Mouse (Mus musculus) Patski (cell line): ENCODE results near the gene Rpp14. TPM values are rescaled to one million over a fixed set of nuclear protein-coding genes. Genes with fewer than 3 reads are reported as not detected.
A peak's percentile ranks its signal among the peaks of the same experiment; 100 is the strongest.
"Not testable (repeated sequence)": the region's sequence is repeated elsewhere in the genome, so short reads cannot be mapped to it uniquely, and the experiment has no call there.

Experiments used
- ATAC-seq: fragments of 100-300 bp; one replicate; pipeline ENCODE4 v1.8.0; 2021
- CTCF ChIA-PET: fragments of 350-600 bp; sonication (Branson Sonifier 250); formaldehyde crosslinking; loops from one replicate; lab custom pipeline; 2022; ENCODE audit warnings: inconsistent platforms; lab: Charles Lee
- POLR2A ChIA-PET: fragments of 350-600 bp; sonication (Branson Sonifier 250); formaldehyde crosslinking; loops from one replicate; lab custom pipeline; 2022; ENCODE audit warnings: antibody characterized with exemption, inconsistent platforms; lab: Charles Lee
- DNase-seq: peaks from one replicate; pipeline ENCODE4 v3.0.0-alpha.2; 2011; ENCODE audit warnings: low read depth, low spot score
- H3K27me3 ChIP-seq: fragments of 371-371 bp; one replicate; pipeline ENCODE4 v1.5.1; 2021
- CTCF ChIP-seq: fragments of 100-300 bp; IDR thresholded peaks from one replicate; pipeline ENCODE4 v1.5.1; 2021
- in situ Hi-C: fragments of 300-500 bp; cut with MboI; formaldehyde crosslinking; loops from 3 replicates; pipeline ENCODE4 v1.11.1; 2018; ENCODE audit warnings: low pct_unique_long_range_greater_than_20kb, mixed read lengths
- polyA plus RNA-seq: library from polyadenylated mRNA; unstranded; gene quantifications from one replicate; pipeline ENCODE4 v1.2.3, GENCODE M21; 2021

Gene Rpp14
- polyA plus RNA-seq, 1 experiment from 2014 or later = 28.7 TPM

- ATAC-seq = no peak
Observed at GRCm38 (mm10) chr14:8123141-8123540, 43.0 kb downstream of the Rpp14 start.

GRCm38 (mm10) chr14:8123611-8124010 lies 43.4 kb downstream of the Rpp14 start:
- ATAC-seq, POLR2A ChIA-PET, DNase-seq, in situ Hi-C loops, H3K27me3 ChIP-seq: not testable (repeated sequence)
- CTCF ChIA-PET = interaction anchor here (1.2 to 1.7 kb wide), 4 partner anchors 12 to 19 kb away, joined by 3 to 4 read pairs (median 3); no protein-coding TSS in a partner anchor

More at GRCm38 (mm10) chr14:8123141-8123540, 43.0 kb downstream of the Rpp14 start:
- CTCF ChIA-PET = interaction anchor here (1.2 to 1.7 kb wide), 5 partner anchors 9 to 20 kb away, joined by 3 to 4 read pairs (median 3); no protein-coding TSS in a partner anchor
- POLR2A ChIA-PET = interaction anchor here (0.6 kb wide), 1 partner anchor 19 kb away, joined by 3 read pairs; no protein-coding TSS in a partner anchor
- TF ChIP-seq CTCF = no peak
- no peaks in the 10 kb centered on the region for H3K27me3 ChIP-seq
- in situ Hi-C loops = no loop called here
- DNase-seq = no peak

- POLR2A ChIA-PET = no interaction called here
- ATAC-seq = no peak
- TF ChIP-seq CTCF = no peak
- no peak for DNase-seq
- H3K27me3 ChIP-seq = no peaks in the 10 kb centered on the region
- in situ Hi-C loops = no loop called here
- CTCF ChIA-PET = interaction anchor here (1.4 to 1.7 kb wide), 2 partner anchors 12 to 19 kb away, joined by 3 to 4 read pairs; no protein-coding TSS in a partner anchor
Observed at GRCm38 (mm10) chr14:8124046-8124881, 44.1 kb downstream of the Rpp14 start.

GRCm38 (mm10) chr14:8127971-8128370 lies 47.8 kb downstream of the Rpp14 start:
- ChIA-PET CTCF (no interaction called here), POLR2A (no interaction called here)
- no peak for ATAC-seq
- in situ Hi-C loops = no loop called here
- DNase-seq = no peak
- TF ChIP-seq CTCF = no peak
- no peaks in the 10 kb centered on the region for H3K27me3 ChIP-seq

- ATAC-seq (no peak), DNase-seq (no peak)
- H3K27me3 ChIP-seq = no peaks in the 10 kb centered on the region
- ChIA-PET CTCF (no interaction called here), POLR2A (no interaction called here)
- in situ Hi-C loops = no loop called here
- TF ChIP-seq CTCF = no peak
Observed at GRCm38 (mm10) chr14:8132789-8133188, 52.6 kb downstream of the Rpp14 start.

- no peaks in the 10 kb centered on the region for H3K27me3 ChIP-seq
- no peak for TF ChIP-seq CTCF
- ChIA-PET POLR2A (interaction anchor here (1.2 kb wide), 1 partner anchor 32 kb away, joined by 4 read pairs; no protein-coding TSS in a partner anchor), CTCF (interaction anchor here (0.8 to 1.8 kb wide), 5 partner anchors 9 to 48 kb away, joined by 3 to 4 read pairs (median 4); no protein-coding TSS in a partner anchor)
- in situ Hi-C loops = no loop called here
- DNase-seq = no peak
- no peak for ATAC-seq
Observed at GRCm38 (mm10) chr14:8134234-8134633, 54.1 kb downstream of the Rpp14 start.

- in situ Hi-C loops = no loop called here
- TF ChIP-seq CTCF = no peak
- H3K27me3 ChIP-seq = no peaks in the 10 kb centered on the region
- ChIA-PET CTCF (interaction anchor here (1.2 to 1.8 kb wide), 3 partner anchors 17 to 21 kb away, joined by 3 to 4 read pairs (median 4); no protein-coding TSS in a partner anchor), POLR2A (interaction anchor here (1.2 kb wide), 1 partner anchor 33 kb away, joined by 4 read pairs; no protein-coding TSS in a partner anchor)
- DNase-seq (peak; percentile 48), ATAC-seq (peak; percentile 92)
Observed at GRCm38 (mm10) chr14:8135130-8135529, 55.0 kb downstream of the Rpp14 start.

- ATAC-seq = no peak
- in situ Hi-C loops = no loop called here
- POLR2A ChIA-PET = no interaction called here
- CTCF ChIA-PET = no interaction called here
- H3K27me3 ChIP-seq = no peaks in the 10 kb centered on the region
- DNase-seq = no peak
- TF ChIP-seq CTCF = no peak
Observed at GRCm38 (mm10) chr14:8139724-8140710, 59.9 kb downstream of the Rpp14 start.

- TF ChIP-seq CTCF = no peak
- ChIA-PET POLR2A (no interaction called here), CTCF (interaction anchor here (1.1 to 1.4 kb wide), 5 partner anchors 11 to 24 kb away, joined by 3 to 4 read pairs (median 3); no protein-coding TSS in a partner anchor)
- H3K27me3 ChIP-seq = no peaks in the 10 kb centered on the region
- no peak for DNase-seq
- in situ Hi-C loops = no loop called here
- ATAC-seq = no peak
Observed at GRCm38 (mm10) chr14:8141131-8141530, 61.0 kb downstream of the Rpp14 start.

Other genes starting within 250 kb of the Rpp14 start
- not detected for gene Gm45521, start 123.1 kb upstream of the Rpp14 start, polyA plus RNA-seq
- gene Dnase1l3, start 85.8 kb upstream of the Rpp14 start, polyA plus RNA-seq = 0.44 TPM
- 26.9 TPM for gene Abhd6, start 77.5 kb upstream of the Rpp14 start, polyA plus RNA-seq
- gene Pxk, start 17.8 kb downstream of the Rpp14 start, polyA plus RNA-seq = 67.3 TPM
- 217 TPM for gene Pdhb, start 92.7 kb downstream of the Rpp14 start, polyA plus RNA-seq
- 43.9 TPM for gene Kctd6, start 133.8 kb downstream of the Rpp14 start, polyA plus RNA-seq
- 0.53 TPM for gene Acox2, start 179.0 kb downstream of the Rpp14 start, polyA plus RNA-seq
- 173 TPM for gene Fam107a, start 237.7 kb downstream of the Rpp14 start, polyA plus RNA-seq